Mouse (Mus musculus) E14TG2a.4 (cell line): ENCODE measurements around the gene Fstl1.

Source experiments
- CTCF ChIP-seq: conservative IDR thresholded peaks from 2 replicates; pipeline ENCODE4 v1.5.1; 2014; ENCODE audit warnings: low read length
- NANOG ChIP-seq: IDR thresholded peaks from 2 replicates; pipeline ENCODE4 v1.6.1; 2014; ENCODE audit warnings: borderline replicate concordance, low read length, mixed read lengths
- POU5F1 ChIP-seq: IDR thresholded peaks from 2 replicates; pipeline ENCODE4 v1.6.1; 2014; ENCODE audit warnings: low read length, borderline replicate concordance

DNA sequence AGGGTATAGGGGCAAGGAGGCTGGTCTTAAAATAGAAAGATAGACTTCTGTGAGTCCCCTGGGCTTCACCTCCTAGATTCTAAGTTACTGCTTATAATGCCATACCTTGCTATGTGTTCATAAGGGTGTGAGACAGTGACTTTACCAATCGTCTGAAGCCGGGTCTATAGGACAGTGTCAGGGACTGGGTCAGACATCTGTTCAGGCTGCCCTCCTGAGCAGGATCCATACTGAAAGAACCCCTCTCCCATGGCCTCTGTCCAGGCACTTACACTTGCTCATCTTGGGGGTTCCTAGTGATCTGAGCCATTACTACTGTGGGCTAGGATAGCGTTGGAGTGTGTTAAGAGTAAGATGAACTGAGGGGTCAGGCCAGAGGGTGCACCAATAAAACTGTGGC, 49.6 kb downstream of the Fstl1 start:
- TF ChIP-seq CTCF (no peak), POU5F1 (no peak), NANOG (no peak)
